Mouse (Mus musculus) G1E (cell line): ENCODE data around the gene Aldh9a1.

Experiments used
- CTCF ChIP-seq: IDR thresholded peaks from 2 replicates; pipeline ENCODE4 v1.5.1; 2012; ENCODE audit warnings: low read depth, low read length, inconsistent platforms, mixed read lengths
- GATA1 ChIP-seq: IDR thresholded peaks from 2 replicates; pipeline ENCODE4 v1.6.1; 2012; ENCODE audit warnings: borderline replicate concordance, low read length, inconsistent platforms, mixed read lengths
- GATA2 ChIP-seq: IDR thresholded peaks from 2 replicates; pipeline ENCODE4 v1.6.1; 2012; ENCODE audit warnings: low read depth, low read length, inconsistent platforms, borderline replicate concordance
- POLR2AphosphoS5 ChIP-seq: IDR thresholded peaks from 2 replicates; pipeline ENCODE4 v1.6.1; 2012; ENCODE audit warnings: low read depth, low read length, inconsistent platforms; ENCODE audit not compliant: insufficient replicate concordance
- TAL1 ChIP-seq: conservative IDR thresholded peaks from 2 replicates; pipeline ENCODE4 v1.6.1; 2012; ENCODE audit warnings: low read depth, low read length, inconsistent platforms, mixed read lengths

DNA sequence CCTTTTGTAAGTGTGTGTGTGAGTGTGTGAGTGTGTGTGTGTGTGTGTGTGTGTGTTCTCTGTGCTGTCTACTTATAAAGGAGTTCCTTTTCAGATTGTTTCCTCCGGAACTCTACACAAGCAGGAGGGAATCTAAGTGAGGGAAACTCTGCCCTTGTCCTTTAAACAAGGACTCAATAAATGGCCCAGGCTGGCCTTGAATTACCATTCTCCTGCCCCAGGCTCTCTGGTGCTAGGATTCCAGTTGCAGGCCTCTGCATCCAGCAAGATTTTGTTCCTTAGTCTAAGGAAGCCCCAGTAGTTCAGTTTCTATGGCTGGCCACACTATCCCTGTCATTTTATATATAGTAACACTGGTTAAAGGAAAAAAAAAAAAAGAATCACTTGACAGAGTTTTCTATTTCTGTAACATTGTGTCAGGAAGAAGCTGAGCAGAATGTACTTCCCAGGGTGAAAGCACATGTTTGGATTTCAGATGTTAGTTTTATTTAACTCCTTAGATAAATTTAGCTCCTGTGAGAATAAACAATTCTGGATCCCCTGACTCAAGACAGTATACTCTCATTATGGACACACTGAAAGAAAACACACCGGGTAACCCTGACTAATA, 42.3 kb downstream of the Aldh9a1 start:
- TF ChIP-seq GATA1, result no peak
- no peak for TF ChIP-seq CTCF
- TF ChIP-seq TAL1, result no peak
- no peak for TF ChIP-seq POLR2AphosphoS5
- TF ChIP-seq GATA2, result no peak
